Mouse (Mus musculus): Measurements from ENCODE around the gene Macc1. TPM values are rescaled to one million over a fixed set of nuclear protein-coding genes. Genes with fewer than 3 reads are reported as not detected.

Macc1 gene
- polyA plus RNA-seq, 1 experiment from 2014 or later, result not detected

GRCm38 (mm10) chr12:119398046-119398659 is 84.1 kb downstream of the Macc1 start:
- Histone ChIP-seq H3K27me3 (no peaks in the 10 kb centered on the region), H3K4me3 (no peak overlapping the region), H3K9ac (no peak overlapping the region), H3K9me3 (no peaks in the 10 kb centered on the region), H3K36me3 (no peaks in the 10 kb centered on the region), H3K4me2 (no peak overlapping the region), H3K27ac (replicated peaks) (no peak overlapping the region), H3K4me1 (replicated peaks) (no peaks in the 10 kb centered on the region)
- 82% methylated on average over 2 of the region's 2 CpGs for WGBS
- ATAC-seq (ENCODE audit: low FRiP score, low read depth), result no peak

- Histone ChIP-seq H3K36me3 (no peaks in the 10 kb centered on the region), H3K9me3 (no peaks in the 10 kb centered on the region), H3K4me2 (no peak overlapping the region), H3K4me1 (replicated peaks) (no peaks in the 10 kb centered on the region), H3K4me3 (no peak overlapping the region), H3K27ac (replicated peaks) (no peak overlapping the region), H3K9ac (no peak overlapping the region), H3K27me3 (no peaks in the 10 kb centered on the region)
- ATAC-seq (ENCODE audit: low FRiP score, low read depth), result no peak
- WGBS, result 100% methylated on average over 1 of the region's 1 CpGs
Measured at GRCm38 (mm10) chr12:119402273-119402672, 88.2 kb downstream of the Macc1 start.

GRCm38 (mm10) chr12:119402796-119403195 is 88.7 kb downstream of the Macc1 start:
- ATAC-seq (ENCODE audit: low FRiP score, low read depth), result no peak
- Histone ChIP-seq H3K4me2 (no peak overlapping the region), H3K9me3 (no peaks in the 10 kb centered on the region), H3K27me3 (no peaks in the 10 kb centered on the region), H3K4me1 (replicated peaks) (no peaks in the 10 kb centered on the region), H3K9ac (no peak overlapping the region), H3K27ac (replicated peaks) (no peak overlapping the region), H3K36me3 (no peaks in the 10 kb centered on the region), H3K4me3 (no peak overlapping the region)
- 36% methylated on average over 3 of the region's 3 CpGs for WGBS

- WGBS, result 94% methylated on average over 1 of the region's 1 CpGs
- Histone ChIP-seq H3K4me1 (replicated peaks) (no peaks in the 10 kb centered on the region), H3K4me2 (no peak overlapping the region), H3K27me3 (no peaks in the 10 kb centered on the region), H3K9ac (no peak overlapping the region), H3K4me3 (no peak overlapping the region), H3K27ac (replicated peaks) (no peak overlapping the region), H3K36me3 (no peaks in the 10 kb centered on the region), H3K9me3 (no peaks in the 10 kb centered on the region)
- ATAC-seq (ENCODE audit: low FRiP score, low read depth), result no peak
Measured at GRCm38 (mm10) chr12:119404810-119405209, 90.7 kb downstream of the Macc1 start.

- no peaks in the 10 kb centered on the region for H3K36me3 ChIP-seq
- no peaks in the 10 kb centered on the region for H3K9me3 ChIP-seq
- no peak overlapping the region for H3K27ac ChIP-seq (replicated peaks)
- H3K4me2 ChIP-seq, result no peak overlapping the region
- H3K4me3 ChIP-seq, result no peak overlapping the region
- H3K27me3 ChIP-seq, result no peaks in the 10 kb centered on the region
- H3K4me1 ChIP-seq (replicated peaks), result no peaks in the 10 kb centered on the region
- no peak overlapping the region for H3K9ac ChIP-seq
- ATAC-seq (ENCODE audit: low FRiP score, low read depth), result no peak
Measured at GRCm38 (mm10) chr12:119410522-119410921, 96.5 kb downstream of the Macc1 start.

GRCm38 (mm10) chr12:119410956-119411355 is 96.9 kb downstream of the Macc1 start:
- Histone ChIP-seq H3K4me3 (no peak overlapping the region), H3K36me3 (no peaks in the 10 kb centered on the region), H3K9me3 (no peaks in the 10 kb centered on the region), H3K27me3 (no peaks in the 10 kb centered on the region), H3K4me2 (no peak overlapping the region), H3K4me1 (replicated peaks) (no peaks in the 10 kb centered on the region), H3K27ac (replicated peaks) (no peak overlapping the region), H3K9ac (no peak overlapping the region)
- no peak for ATAC-seq (ENCODE audit: low FRiP score, low read depth)
- 80% methylated on average over 2 of the region's 2 CpGs for WGBS

- no peak overlapping the region for H3K9ac ChIP-seq
- H3K4me1 ChIP-seq (replicated peaks), result no peaks in the 10 kb centered on the region
- no peaks in the 10 kb centered on the region for H3K36me3 ChIP-seq
- no peak for ATAC-seq (ENCODE audit: low FRiP score, low read depth)
- no peaks in the 10 kb centered on the region for H3K9me3 ChIP-seq
- H3K4me2 ChIP-seq, result no peak overlapping the region
- WGBS, result 90% methylated on average over 2 of the region's 2 CpGs
- H3K27me3 ChIP-seq, result no peaks in the 10 kb centered on the region
- H3K4me3 ChIP-seq, result no peak overlapping the region
- no peak overlapping the region for H3K27ac ChIP-seq (replicated peaks)
Measured at GRCm38 (mm10) chr12:119411982-119412381, 97.9 kb downstream of the Macc1 start.

- Histone ChIP-seq H3K9me3 (no peaks in the 10 kb centered on the region), H3K27ac (replicated peaks) (no peak overlapping the region), H3K4me1 (replicated peaks) (no peaks in the 10 kb centered on the region), H3K36me3 (no peaks in the 10 kb centered on the region), H3K4me2 (no peak overlapping the region), H3K9ac (no peak overlapping the region), H3K27me3 (no peaks in the 10 kb centered on the region), H3K4me3 (no peak overlapping the region)
- WGBS, result 86% methylated on average over 2 of the region's 2 CpGs
- ATAC-seq (ENCODE audit: low FRiP score, low read depth), result no peak
Measured at GRCm38 (mm10) chr12:119415900-119416299, 101.8 kb downstream of the Macc1 start.

GRCm38 (mm10) chr12:119425749-119426148 is 111.7 kb downstream of the Macc1 start:
- H3K9ac ChIP-seq, result no peak overlapping the region
- H3K27me3 ChIP-seq, result no peaks in the 10 kb centered on the region
- no peaks in the 10 kb centered on the region for H3K9me3 ChIP-seq
- H3K27ac ChIP-seq (replicated peaks), result no peak overlapping the region
- WGBS, result 85% methylated on average over 2 of the region's 2 CpGs
- no peak overlapping the region for H3K4me2 ChIP-seq
- no peak overlapping the region for H3K4me3 ChIP-seq
- H3K36me3 ChIP-seq, result no peaks in the 10 kb centered on the region
- ATAC-seq (ENCODE audit: low FRiP score, low read depth), result no peak
- H3K4me1 ChIP-seq (replicated peaks), result no peaks in the 10 kb centered on the region

- Histone ChIP-seq H3K9me3 (no peaks in the 10 kb centered on the region), H3K4me3 (no peak overlapping the region), H3K9ac (no peak overlapping the region), H3K4me1 (replicated peaks) (no peaks in the 10 kb centered on the region), H3K27me3 (no peaks in the 10 kb centered on the region), H3K36me3 (no peaks in the 10 kb centered on the region), H3K4me2 (no peak overlapping the region), H3K27ac (replicated peaks) (no peak overlapping the region)
- ATAC-seq (ENCODE audit: low FRiP score, low read depth), result peak; percentile 48; the same call in 1 of the 2 replicates
- 99% methylated on average over 2 of the region's 2 CpGs for WGBS
Measured at GRCm38 (mm10) chr12:119426182-119426886, 112.3 kb downstream of the Macc1 start.

GRCm38 (mm10) chr12:119426887-119427204 is 112.8 kb downstream of the Macc1 start:
- WGBS, result 65% methylated on average over 1 of the region's 1 CpGs
- Histone ChIP-seq H3K4me3 (no peak overlapping the region), H3K36me3 (no peaks in the 10 kb centered on the region), H3K27ac (replicated peaks) (no peak overlapping the region), H3K27me3 (no peaks in the 10 kb centered on the region), H3K4me2 (no peak overlapping the region), H3K9ac (no peak overlapping the region), H3K4me1 (replicated peaks) (no peaks in the 10 kb centered on the region), H3K9me3 (no peaks in the 10 kb centered on the region)
- peak; percentile 83 for ATAC-seq (ENCODE audit: low FRiP score, low read depth)

GRCm38 (mm10) chr12:119440720-119441119 is 126.7 kb downstream of the Macc1 start:
- Histone ChIP-seq H3K9me3 (no peaks in the 10 kb centered on the region), H3K27me3 (no peaks in the 10 kb centered on the region), H3K36me3 (no peaks in the 10 kb centered on the region), H3K4me3 (no peak overlapping the region), H3K4me1 (replicated peaks) (no peaks in the 10 kb centered on the region), H3K4me2 (no peak overlapping the region), H3K9ac (no peak overlapping the region), H3K27ac (replicated peaks) (no peak overlapping the region)
- ATAC-seq (ENCODE audit: low FRiP score, low read depth), result no peak
- WGBS, result 76% methylated on average over 2 of the region's 2 CpGs

GRCm38 (mm10) chr12:119450116-119450515 is 136.0 kb downstream of the Macc1 start:
- Histone ChIP-seq H3K4me2 (no peak overlapping the region), H3K36me3 (no peaks in the 10 kb centered on the region), H3K27ac (replicated peaks) (no peak overlapping the region), H3K9ac (no peak overlapping the region), H3K4me3 (no peak overlapping the region), H3K27me3 (no peaks in the 10 kb centered on the region), H3K4me1 (replicated peaks) (no peaks in the 10 kb centered on the region), H3K9me3 (no peaks in the 10 kb centered on the region)
- no peak for ATAC-seq (ENCODE audit: low FRiP score, low read depth)
- 90% methylated on average over 2 of the region's 2 CpGs for WGBS
